Mouse (Mus musculus): Measurements from ENCODE around the gene Nr6a1.
A peak's percentile ranks its signal among the peaks of the same experiment; 100 is the strongest.

The Nr6a1 gene

DNA sequence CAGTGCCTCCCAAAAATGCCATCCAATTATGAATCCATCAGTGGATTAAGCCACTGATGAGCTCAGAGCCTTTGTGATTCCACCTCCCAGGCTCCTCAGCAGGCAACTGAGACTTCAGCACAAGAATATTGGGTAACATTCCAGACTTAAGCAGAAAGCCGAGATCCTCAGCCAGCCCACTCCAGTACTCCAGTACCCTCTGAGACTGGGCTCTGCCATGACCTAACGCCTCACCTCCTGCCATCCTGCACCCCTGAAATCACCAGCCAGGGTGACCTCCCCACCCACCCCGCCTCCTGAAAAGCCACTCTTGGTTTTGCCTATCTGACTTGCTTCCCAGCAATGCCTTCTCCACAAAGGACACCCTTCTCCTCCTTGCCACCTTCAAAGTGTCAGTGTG, 9.9 kb upstream of the Nr6a1 start:
- no peak for DNase-seq (ENCODE audit: low read depth)

DNA sequence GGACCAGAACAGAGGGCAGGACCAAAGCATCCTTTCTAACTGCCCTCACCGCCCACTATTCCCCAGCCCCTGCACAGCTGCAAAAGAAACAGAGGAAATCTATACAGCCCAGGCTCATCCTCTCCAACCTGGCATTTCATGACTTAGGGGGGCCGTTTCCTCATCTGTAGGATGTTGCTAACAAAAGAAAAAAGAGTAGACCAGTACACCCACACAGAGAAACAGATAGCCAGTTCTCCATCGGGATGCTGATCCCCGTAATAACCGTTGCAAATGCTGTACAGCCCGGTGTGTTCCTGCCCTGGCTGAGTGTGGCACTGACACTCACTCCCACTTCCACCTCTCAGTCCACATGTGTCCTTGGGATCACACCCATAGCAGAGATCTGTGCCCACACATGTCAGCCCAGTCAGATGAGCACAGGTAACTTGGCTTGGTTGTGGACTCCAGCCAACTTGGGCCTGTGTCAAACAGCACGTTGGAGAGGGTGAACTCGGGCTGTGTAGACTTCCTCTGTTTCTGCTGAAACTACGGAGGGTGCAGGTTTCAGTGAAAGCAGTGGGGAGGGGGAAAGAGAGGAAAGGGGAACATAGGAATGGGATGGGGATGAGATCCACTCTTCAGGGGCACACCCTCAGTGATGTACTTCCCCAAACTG, 9.4 kb upstream of the Nr6a1 start:
- no peak for DNase-seq (ENCODE audit: low read depth)

- DNase-seq (ENCODE audit: low read depth): peak; percentile 43
These were observed 7.4 kb upstream of the Nr6a1 start for GRCm38 (mm10) chr2:38934936-38935335.

DNA sequence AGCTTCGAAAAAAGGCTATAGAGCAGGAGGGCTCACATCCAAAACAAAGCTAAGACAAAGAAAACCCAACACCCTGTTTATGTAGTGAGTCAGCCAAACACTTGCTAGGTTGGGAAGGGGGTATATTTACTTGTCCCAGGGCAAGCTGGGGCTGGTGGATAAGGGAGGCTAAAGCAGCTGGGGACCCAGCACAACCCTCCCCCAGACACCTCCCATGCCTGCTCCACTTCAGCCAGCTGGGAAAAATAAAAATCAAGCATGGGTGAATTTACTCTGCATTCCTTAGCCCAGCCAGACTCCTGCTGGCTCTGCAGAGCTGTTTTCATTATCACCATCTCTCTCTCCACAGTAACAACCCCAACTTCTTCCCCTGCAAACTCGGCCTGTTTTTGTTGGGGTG, 6.4 kb upstream of the Nr6a1 start:
- DNase-seq (ENCODE audit: low read depth): peak; percentile 77

DNA sequence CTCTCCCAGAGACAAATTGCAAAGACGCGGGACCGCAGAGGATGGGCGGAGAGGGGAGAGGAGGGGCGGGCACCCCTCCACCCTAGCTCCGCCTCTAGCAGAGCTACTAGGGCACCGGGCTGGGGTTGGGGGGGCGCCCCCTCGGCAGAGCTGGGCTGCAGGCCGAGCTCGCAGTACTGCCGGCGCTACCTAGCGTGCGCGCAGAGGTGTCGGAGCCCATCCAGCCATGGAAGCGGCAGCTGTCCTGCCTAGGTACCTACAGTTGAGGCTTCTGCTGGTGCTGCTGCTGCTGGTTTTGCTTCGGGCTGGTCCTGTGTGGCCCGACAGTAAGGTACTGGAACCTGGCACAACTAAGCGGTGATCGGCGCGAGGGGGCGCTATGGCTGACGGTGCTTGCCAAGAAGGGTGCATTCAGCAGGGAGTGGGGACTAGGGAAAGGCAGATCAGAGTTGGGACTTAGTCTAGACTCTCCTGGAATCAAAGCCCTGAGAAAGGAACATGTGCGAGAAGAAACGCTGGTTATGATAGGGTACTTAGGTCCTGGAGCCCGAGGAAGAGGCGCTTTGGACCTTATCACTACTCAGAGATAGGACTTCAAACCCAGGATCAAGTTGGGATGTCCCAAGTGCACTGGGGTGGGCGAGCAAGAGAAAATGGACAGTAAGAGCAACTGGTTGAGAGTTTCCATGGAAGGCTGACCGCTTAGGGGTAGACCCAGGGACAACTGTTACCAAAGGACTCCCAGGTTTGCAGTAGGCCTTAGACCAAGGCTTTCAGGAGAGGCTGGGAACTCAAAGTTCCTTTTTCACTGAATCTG, 4.6 kb upstream of the Nr6a1 start, which contains the start of gene Olfml2a:
TSS of gene Olfml2a (plus strand) at position 128 of the 817 bp plus-strand sequence.
- no peak for DNase-seq (ENCODE audit: low read depth)

- no peak for DNase-seq (ENCODE audit: low read depth)
These were observed 2.8 kb upstream of the Nr6a1 start for GRCm38 (mm10) chr2:38930269-38930668.

GRCm38 (mm10) chr2:38926145-38926891, 1.2 kb downstream of the Nr6a1 start:
- DNase-seq (ENCODE audit: low read depth): peak; percentile 96

DNA sequence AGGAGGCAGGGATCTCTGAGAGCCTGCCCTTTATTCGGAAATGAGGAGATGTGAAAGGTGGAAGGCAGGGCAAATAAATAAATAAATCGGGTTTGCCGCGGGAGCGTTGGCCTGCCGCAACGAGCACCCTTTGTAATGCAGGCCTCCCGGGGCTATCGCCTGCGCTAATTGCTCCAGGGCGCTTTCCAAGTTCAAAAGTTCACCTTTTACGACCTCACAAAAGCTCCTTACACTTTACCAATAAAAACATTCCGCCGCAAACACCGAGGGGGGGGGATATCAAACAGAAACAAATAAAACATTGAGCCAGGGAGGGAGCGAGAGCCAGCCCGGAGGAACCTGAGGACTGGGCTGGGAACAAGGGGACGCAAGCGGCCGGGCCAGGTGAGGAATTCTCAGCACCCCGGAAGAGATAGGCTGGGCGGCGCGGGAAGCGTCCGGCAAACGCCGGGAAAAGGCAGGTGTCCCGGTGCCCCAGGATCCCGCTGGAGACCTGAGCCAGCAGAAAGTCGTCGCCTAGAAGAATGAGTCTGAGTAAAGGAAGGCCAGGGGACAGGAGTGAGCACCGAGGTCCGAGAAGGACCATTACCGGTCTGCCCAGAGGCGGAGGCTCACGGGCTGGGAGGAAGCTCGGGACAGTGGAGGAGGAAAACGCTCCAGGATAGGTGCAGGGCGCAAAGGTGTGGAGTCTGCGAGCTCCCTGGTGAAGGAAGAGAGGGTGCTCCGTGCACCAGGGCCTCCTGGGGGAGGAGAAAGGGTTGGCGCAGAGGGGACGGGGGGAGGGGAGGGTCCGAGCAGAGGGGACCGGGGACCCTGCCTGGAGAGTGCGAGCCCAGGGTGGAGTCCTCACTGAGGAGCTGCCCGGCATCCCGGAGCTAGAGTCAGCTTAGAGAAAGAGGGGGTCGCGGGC, 2.1 kb downstream of the Nr6a1 start:
- no peak for DNase-seq (ENCODE audit: low read depth)

DNA sequence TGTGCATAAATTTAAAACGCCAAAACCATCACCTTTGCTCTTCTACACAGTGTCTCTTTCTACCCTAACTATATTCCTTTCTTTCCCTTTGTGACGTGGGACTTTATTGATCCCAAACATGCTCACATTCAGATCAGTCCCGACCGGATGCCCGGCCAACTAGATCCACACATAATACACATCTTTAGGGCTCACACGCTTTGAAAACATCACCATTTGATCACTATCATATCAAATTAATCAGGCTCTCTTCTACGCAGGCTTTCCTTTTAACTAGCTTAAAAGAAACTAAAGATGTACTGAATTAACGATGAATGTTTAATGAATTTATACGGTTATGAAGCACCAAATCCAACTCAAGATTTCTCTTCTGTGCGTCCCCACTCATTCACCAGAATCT, 2.9 kb downstream of the Nr6a1 start:
- no peak for DNase-seq (ENCODE audit: low read depth)

DNA sequence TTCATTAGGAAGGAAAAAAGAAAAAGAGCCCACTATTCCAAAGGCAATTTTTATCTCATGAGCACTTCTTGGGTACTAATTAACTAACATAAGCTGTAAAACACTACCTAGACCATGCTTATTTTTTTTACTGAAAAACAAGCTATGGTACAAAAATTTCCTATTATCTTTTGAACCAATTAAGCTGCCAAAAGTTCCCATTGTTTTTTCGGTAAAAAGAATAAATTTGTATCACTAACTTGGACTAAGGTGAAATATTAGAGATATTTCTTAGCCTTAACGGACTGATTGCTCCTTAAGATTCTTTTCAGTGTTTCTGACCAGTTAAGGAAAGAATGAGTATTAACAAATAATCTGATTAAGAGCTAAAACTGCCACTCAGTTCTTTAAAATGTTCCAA, 3.6 kb downstream of the Nr6a1 start:
- no peak for DNase-seq (ENCODE audit: low read depth)

GRCm38 (mm10) chr2:38923471-38923870, 4.0 kb downstream of the Nr6a1 start:
- no peak for DNase-seq (ENCODE audit: low read depth)

DNA sequence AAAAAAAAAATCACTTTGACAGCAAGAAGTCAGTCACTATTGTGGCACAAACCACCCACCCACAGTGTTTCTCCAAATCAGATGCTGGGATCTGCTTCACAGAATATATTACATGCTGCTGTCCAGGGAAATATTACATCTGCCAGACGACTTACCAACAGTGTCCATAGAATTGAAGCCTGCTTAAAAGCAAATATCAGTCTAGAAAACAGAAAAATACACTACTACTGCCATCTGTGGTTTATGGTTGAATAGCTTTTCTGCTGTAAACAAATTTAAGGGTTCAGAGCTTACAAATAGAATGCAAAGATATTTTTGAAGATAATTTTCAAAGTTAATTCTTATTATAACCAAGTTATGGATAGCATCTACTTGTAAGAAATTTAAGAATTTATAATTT, 6.1 kb downstream of the Nr6a1 start:
- no peak for DNase-seq (ENCODE audit: low read depth)

GRCm38 (mm10) chr2:38916947-38917691, 10.4 kb downstream of the Nr6a1 start:
- no peak for DNase-seq (ENCODE audit: low read depth)

DNA sequence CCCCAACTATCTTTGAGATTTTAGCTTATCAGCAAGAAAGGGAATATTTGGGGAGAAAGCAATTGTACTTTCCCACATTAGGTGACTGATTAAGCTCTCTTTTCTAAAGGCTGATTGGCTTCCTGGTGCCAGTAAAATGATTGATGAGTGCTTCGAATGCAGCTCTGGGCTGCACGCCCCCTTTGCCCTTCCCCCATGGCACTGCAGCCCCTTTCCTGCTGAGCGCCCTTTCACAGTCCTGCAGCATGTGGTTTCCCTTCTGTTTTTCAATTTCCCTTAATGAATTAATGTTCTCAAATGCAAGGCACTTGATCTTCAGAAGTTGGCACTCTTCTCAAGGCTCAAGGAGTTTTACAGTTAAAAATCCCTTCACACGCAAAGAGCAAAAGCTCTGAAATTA, 12.5 kb downstream of the Nr6a1 start:
- no peak for DNase-seq (ENCODE audit: low read depth)

DNA sequence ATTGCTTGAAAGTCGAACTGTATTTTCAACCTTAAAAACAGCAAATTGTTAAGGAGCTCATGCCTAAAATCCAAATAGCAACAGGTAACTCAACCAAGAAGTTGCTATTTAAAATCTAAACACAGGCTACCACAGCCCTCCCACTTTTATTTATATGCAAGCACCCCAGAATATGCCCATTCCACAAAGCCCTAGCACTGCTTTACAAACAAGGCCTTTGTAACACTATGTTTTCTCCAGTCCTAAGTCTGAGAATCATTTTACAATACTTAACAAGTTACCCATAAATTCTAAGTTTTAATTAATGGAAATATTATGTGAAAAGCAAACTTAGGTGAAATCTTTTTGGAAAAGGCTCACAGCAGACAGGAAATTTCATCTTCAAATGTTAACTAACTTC, 13.0 kb downstream of the Nr6a1 start:
- DNase-seq (ENCODE audit: low read depth): no peak

GRCm38 (mm10) chr2:38908604-38909003, 18.9 kb downstream of the Nr6a1 start:
- DNase-seq (ENCODE audit: low read depth): no peak

DNA sequence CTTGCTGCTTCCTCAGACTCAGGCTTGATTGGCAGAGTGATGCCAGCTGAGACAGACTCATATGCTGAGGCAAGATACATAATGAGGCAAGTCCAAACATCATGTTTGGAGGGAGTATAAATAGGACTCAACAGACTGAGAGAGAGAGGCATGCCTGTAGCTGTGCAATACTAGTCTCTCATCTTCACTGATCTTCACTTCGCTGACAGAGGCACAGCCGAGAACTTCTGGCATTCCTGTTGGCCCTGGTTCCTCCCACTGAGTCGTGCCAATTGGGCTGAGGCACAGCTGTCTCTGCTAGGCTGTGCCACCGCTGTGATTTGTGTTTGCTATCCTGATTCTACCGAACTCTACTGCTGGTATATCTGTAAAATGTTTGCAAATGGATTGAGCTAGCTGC, 21.4 kb downstream of the Nr6a1 start:
- peak; percentile 8 for DNase-seq (ENCODE audit: low read depth)

GRCm38 (mm10) chr2:38904290-38904689, 23.2 kb downstream of the Nr6a1 start:
- peak; percentile 62 for DNase-seq (ENCODE audit: low read depth)

- no peak for DNase-seq (ENCODE audit: low read depth)
These were observed 24.6 kb downstream of the Nr6a1 start for GRCm38 (mm10) chr2:38902866-38903265.

- DNase-seq (ENCODE audit: low read depth): no peak
These were observed 46.4 kb downstream of the Nr6a1 start for GRCm38 (mm10) chr2:38880907-38881672.

All from NIH3T3 (cell line).